Mouse (Mus musculus) effector memory CD4-positive, alpha-beta T cell, adult 5 months (primary cell): ENCODE measurements around the gene Dnajc7. TPM values are rescaled to one million over a fixed set of nuclear protein-coding genes. Genes with fewer than 3 reads are reported as not detected.

Experiments
- polyA plus RNA-seq: library from polyadenylated mRNA; unstranded; fragments of 100-300 nt; shearing (Covaris generic); gene quantifications from one replicate; pipeline ENCODE4 v1.2.1, GENCODE M21; 2017

The Dnajc7 gene
- 444 TPM for polyA plus RNA-seq

GRCm38 (mm10) chr11:100619982-100620381 lies at the start of gene Dnajc7:
Dnajc7 (minus strand) TSS chr11:100620168.

DNA sequence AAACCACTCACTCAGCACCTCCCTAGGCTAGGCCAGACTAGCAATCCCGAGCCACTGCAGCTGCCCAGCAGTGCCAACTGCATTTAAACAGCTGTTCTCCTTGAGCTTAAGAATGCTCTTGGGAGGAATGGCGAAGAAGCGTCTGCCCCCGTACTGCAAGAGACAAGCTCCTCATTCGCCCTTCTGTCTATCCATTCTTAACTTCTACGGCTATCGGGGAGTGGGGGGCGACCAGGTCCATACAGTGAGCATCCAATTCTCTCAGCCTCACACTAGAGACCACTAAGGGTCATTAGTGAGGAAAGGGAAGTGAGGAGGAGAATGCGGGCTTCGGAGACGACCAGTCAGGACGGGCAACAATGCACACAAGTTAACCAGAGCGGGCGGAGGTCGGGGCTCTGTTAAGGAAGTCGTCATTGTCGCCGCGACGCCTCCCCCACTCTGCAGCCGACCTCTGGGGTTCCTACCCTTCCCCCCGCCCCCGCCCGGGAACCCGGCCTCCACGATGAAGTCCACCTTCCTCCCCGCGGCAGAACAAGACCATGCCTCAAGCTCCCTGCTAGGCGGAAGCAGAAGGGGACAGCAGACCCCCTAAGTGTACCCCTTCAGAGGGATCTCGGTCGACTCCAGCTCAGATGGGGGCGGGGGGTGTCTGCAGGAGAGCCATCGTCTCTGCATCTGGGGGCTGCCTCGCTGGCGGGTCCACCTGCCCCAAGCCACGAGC lies 1.0 kb downstream of the Dnajc7 start, which contains the start of gene Nkiras2:
Nkiras2 (plus strand) TSS at position 484 of the 724 bp plus-strand sequence.

GRCm38 (mm10) chr11:100574708-100575483 lies 45.1 kb downstream of the Dnajc7 start, which contains the start of gene Cnp:
Cnp (plus strand) TSS chr11:100574904.

GRCm38 (mm10) chr11:100544832-100545745 lies 74.9 kb downstream of the Dnajc7 start, which contains the start of gene Ttc25:
Ttc25 (plus strand) TSS chr11:100545607.

Other genes starting within 250 kb of the Dnajc7 start
- 0.87 TPM for gene Jup, start 222.4 kb downstream of the Dnajc7 start, polyA plus RNA-seq
- not detected for gene P3h4, start 205.3 kb downstream of the Dnajc7 start, polyA plus RNA-seq
- gene Fkbp10, start 204.5 kb downstream of the Dnajc7 start, polyA plus RNA-seq: not detected
- gene Nt5c3b, start 178.4 kb downstream of the Dnajc7 start, polyA plus RNA-seq: 86.3 TPM
- 0.42 TPM for gene Klhl10, start 178.3 kb downstream of the Dnajc7 start, polyA plus RNA-seq
- gene Klhl11, start 147.4 kb downstream of the Dnajc7 start, polyA plus RNA-seq: 6.8 TPM
- gene Acly, start 92.2 kb downstream of the Dnajc7 start, polyA plus RNA-seq: 187 TPM
- 0.14 TPM for gene Ttc25, start 74.6 kb downstream of the Dnajc7 start, polyA plus RNA-seq
- 118 TPM for gene Cnp, start 45.3 kb downstream of the Dnajc7 start, polyA plus RNA-seq
- gene Nkiras2, start 924 bp downstream of the Dnajc7 start, polyA plus RNA-seq: 13.1 TPM
- gene Zfp385c, start 72.3 kb upstream of the Dnajc7 start, polyA plus RNA-seq: not detected
- gene Dhx58, start 84.1 kb upstream of the Dnajc7 start, polyA plus RNA-seq: 13.8 TPM
- 40.1 TPM for gene Kat2a, start 92.3 kb upstream of the Dnajc7 start, polyA plus RNA-seq
- not detected for gene Hspb9, start 93.7 kb upstream of the Dnajc7 start, polyA plus RNA-seq
- gene Rab5c, start 118.0 kb upstream of the Dnajc7 start, polyA plus RNA-seq: 39.9 TPM
- not detected for gene Kcnh4, start 139.8 kb upstream of the Dnajc7 start, polyA plus RNA-seq
- gene Hcrt, start 142.8 kb upstream of the Dnajc7 start, polyA plus RNA-seq: not detected
- gene Ghdc, start 150.8 kb upstream of the Dnajc7 start, polyA plus RNA-seq: 2.7 TPM
- 293 TPM for gene Stat5b, start 230.6 kb upstream of the Dnajc7 start, polyA plus RNA-seq
- 161 TPM for gene Stat5a, start 239.2 kb upstream of the Dnajc7 start, polyA plus RNA-seq